Mouse (Mus musculus): Measurements from ENCODE around the gene Uqcr11. TPM values are rescaled to one million over a fixed set of nuclear protein-coding genes. Genes with fewer than 3 reads are reported as not detected.

Gene Uqcr11
- polyA plus RNA-seq, 1 experiment from 2014 or later: 532 TPM

GRCm38 (mm10) chr10:80388731-80389130 lies 17.9 kb downstream of the Uqcr11 start:
- no peak overlapping the region for H3K27ac ChIP-seq (replicated peaks; ENCODE audit: low read depth, low read length)
- ATAC-seq (ENCODE audit: low FRiP score, low TSS enrichment) (no peak), DNase-seq (no peak)
- H3K4me1 ChIP-seq (ENCODE audit: control insufficient read depth, insufficient read depth, low read length): peaks cover 18% of the 10 kb centered on the region
- no peak overlapping the region for H3K4me2 ChIP-seq (ENCODE audit: low read length)
- peaks cover 56% of the 10 kb centered on the region for H3K36me3 ChIP-seq (ENCODE audit: control insufficient read depth, insufficient read depth, low read length)
- no peaks in the 10 kb centered on the region for H3K27me3 ChIP-seq (ENCODE audit: control insufficient read depth, insufficient read depth, low read length)
- H3K9ac ChIP-seq (replicated peaks; ENCODE audit: low read length): no peak overlapping the region
- H3K4me3 ChIP-seq (replicated peaks; ENCODE audit: low read depth, low read length): no peak overlapping the region
- H3K9me3 ChIP-seq (ENCODE audit: control insufficient read depth, low read length): no peaks in the 10 kb centered on the region
- 30% methylated on average over 2 of the region's 2 CpGs for WGBS

DNA sequence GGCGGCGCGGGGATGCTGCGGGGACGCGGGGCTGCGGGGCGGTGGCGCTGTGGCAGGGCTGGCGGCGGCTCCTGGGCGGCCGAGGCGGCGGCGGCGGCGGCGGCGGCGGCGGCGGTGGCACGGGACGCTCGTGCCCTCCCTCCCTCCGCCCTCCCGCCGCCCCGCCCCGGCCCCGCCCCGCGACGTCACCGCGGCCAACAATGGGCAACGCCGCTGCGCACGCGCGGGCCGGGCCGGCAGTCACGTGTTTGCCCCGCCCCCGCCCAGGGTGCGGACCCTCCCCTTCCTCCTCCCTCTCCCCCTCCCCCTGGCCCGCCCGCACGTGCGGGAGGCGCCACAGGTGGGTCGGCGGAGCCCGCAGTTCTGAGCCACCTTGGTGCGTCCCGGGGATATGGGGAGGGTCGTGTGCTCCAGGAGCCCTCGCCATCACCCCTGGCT lies 19.1 kb downstream of the Uqcr11 start, which contains the start of gene Mex3d:
Gene Mex3d, minus strand, starts transcription at position 138 of the 438 bp plus-strand sequence.
- Histone ChIP-seq H3K27ac (replicated peaks; ENCODE audit: low read depth, low read length) (peak within 1 kb of the TSS; percentile 99), H3K4me3 (replicated peaks; ENCODE audit: low read depth, low read length) (peak within 1 kb of the TSS; percentile 82), H3K4me2 (ENCODE audit: low read length) (peak within 1 kb of the TSS; percentile 98), H3K27me3 (ENCODE audit: control insufficient read depth, insufficient read depth, low read length) (no peaks in the 10 kb centered on the region), H3K9ac (replicated peaks; ENCODE audit: low read length) (peak within 1 kb of the TSS; percentile 99), H3K9me3 (ENCODE audit: control insufficient read depth, low read length) (no peaks in the 10 kb centered on the region), H3K4me1 (ENCODE audit: control insufficient read depth, insufficient read depth, low read length) (peaks cover 30% of the 10 kb centered on the region), H3K36me3 (ENCODE audit: control insufficient read depth, insufficient read depth, low read length) (peaks cover 56% of the 10 kb centered on the region)
- under 1% methylated on average over 22 of the region's 61 CpGs for WGBS
- ATAC-seq (ENCODE audit: low FRiP score, low TSS enrichment) (peak; percentile 59), DNase-seq (peak; percentile 97)

GRCm38 (mm10) chr10:80386735-80387471 lies 19.7 kb downstream of the Uqcr11 start:
- ATAC-seq (ENCODE audit: low FRiP score, low TSS enrichment) (peak; percentile 2; the same call in 1 of the 2 replicates), DNase-seq (peak; percentile 62)
- Histone ChIP-seq H3K36me3 (ENCODE audit: control insufficient read depth, insufficient read depth, low read length) (peaks cover 56% of the 10 kb centered on the region), H3K4me2 (ENCODE audit: low read length) (peak overlapping the region; percentile 98), H3K9me3 (ENCODE audit: control insufficient read depth, low read length) (no peaks in the 10 kb centered on the region), H3K4me1 (ENCODE audit: control insufficient read depth, insufficient read depth, low read length) (peaks cover 31% of the 10 kb centered on the region), H3K27me3 (ENCODE audit: control insufficient read depth, insufficient read depth, low read length) (no peaks in the 10 kb centered on the region), H3K4me3 (replicated peaks; ENCODE audit: low read depth, low read length) (peak overlapping the region; percentile 82), H3K9ac (replicated peaks; ENCODE audit: low read length) (peak overlapping the region; percentile 99), H3K27ac (replicated peaks; ENCODE audit: low read depth, low read length) (peak overlapping the region; percentile 99)
- WGBS: under 1% methylated on average over 88 of the region's 94 CpGs

- Histone ChIP-seq H3K36me3 (ENCODE audit: control insufficient read depth, insufficient read depth, low read length) (peaks cover 56% of the 10 kb centered on the region), H3K9ac (replicated peaks; ENCODE audit: low read length) (peak overlapping the region; percentile 99), H3K27ac (replicated peaks; ENCODE audit: low read depth, low read length) (peak overlapping the region; percentile 99), H3K9me3 (ENCODE audit: control insufficient read depth, low read length) (no peaks in the 10 kb centered on the region), H3K27me3 (ENCODE audit: control insufficient read depth, insufficient read depth, low read length) (no peaks in the 10 kb centered on the region), H3K4me1 (ENCODE audit: control insufficient read depth, insufficient read depth, low read length) (peaks cover 31% of the 10 kb centered on the region), H3K4me3 (replicated peaks; ENCODE audit: low read depth, low read length) (peak overlapping the region; percentile 82), H3K4me2 (ENCODE audit: low read length) (peak overlapping the region; percentile 98)
- DNase-seq (peak; percentile 88), ATAC-seq (ENCODE audit: low FRiP score, low TSS enrichment) (peak; percentile 59)
- WGBS: 1% methylated on average over 34 of the region's 34 CpGs
Measured at GRCm38 (mm10) chr10:80385811-80386734, 20.6 kb downstream of the Uqcr11 start.

DNA sequence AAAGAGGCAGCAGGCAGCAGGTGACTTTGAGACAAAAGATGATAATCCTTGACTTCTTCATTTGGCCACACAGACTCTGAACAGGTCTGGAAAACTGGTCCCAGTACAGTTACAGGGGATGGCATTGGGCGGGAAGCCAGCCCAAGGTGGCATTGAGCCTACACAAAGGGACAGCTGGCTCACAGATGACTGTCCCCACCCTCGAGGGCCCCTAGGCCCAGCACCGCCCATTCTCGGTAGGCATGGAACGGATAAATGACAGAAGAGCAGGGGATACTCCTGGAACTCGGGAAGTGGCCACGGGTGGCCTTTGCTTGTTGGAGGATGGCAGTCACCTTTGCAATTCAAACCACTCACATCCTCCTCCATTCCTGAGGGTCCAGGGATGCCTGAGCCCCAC lies 21.3 kb downstream of the Uqcr11 start:
- Histone ChIP-seq H3K4me2 (ENCODE audit: low read length) (peak overlapping the region; percentile 98), H3K27me3 (ENCODE audit: control insufficient read depth, insufficient read depth, low read length) (no peaks in the 10 kb centered on the region), H3K27ac (replicated peaks; ENCODE audit: low read depth, low read length) (peak overlapping the region; percentile 99), H3K9ac (replicated peaks; ENCODE audit: low read length) (peak overlapping the region; percentile 99), H3K36me3 (ENCODE audit: control insufficient read depth, insufficient read depth, low read length) (peaks cover 54% of the 10 kb centered on the region), H3K4me1 (ENCODE audit: control insufficient read depth, insufficient read depth, low read length) (peaks cover 31% of the 10 kb centered on the region), H3K9me3 (ENCODE audit: control insufficient read depth, low read length) (no peaks in the 10 kb centered on the region), H3K4me3 (replicated peaks; ENCODE audit: low read depth, low read length) (peak overlapping the region; percentile 82)
- WGBS: 5% methylated on average over 7 of the region's 7 CpGs
- ATAC-seq (ENCODE audit: low FRiP score, low TSS enrichment) (peak; percentile 9; the same call in 1 of the 2 replicates), DNase-seq (peak; percentile 61)

DNA sequence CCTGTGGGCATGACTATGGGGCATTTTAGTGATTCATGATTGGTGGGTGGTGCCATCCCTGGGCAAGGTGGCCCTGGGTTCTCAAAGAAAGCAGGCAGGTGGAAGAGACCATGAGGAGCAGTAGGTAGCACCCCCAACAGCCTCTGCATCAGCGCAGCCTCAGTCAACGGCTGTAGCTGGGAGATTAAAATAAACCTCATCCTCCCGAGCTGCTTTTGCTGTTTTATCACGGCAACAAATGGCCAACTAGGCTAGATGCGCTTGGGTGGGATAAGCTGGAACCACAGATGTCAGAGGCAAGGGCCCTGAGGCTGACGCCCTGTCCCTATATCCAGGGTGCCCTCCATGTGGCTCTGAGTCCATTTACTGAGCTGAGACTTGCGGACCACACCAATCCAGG lies 21.9 kb downstream of the Uqcr11 start:
- Histone ChIP-seq H3K36me3 (ENCODE audit: control insufficient read depth, insufficient read depth, low read length) (peaks cover 55% of the 10 kb centered on the region), H3K4me1 (ENCODE audit: control insufficient read depth, insufficient read depth, low read length) (peaks cover 31% of the 10 kb centered on the region)

DNA sequence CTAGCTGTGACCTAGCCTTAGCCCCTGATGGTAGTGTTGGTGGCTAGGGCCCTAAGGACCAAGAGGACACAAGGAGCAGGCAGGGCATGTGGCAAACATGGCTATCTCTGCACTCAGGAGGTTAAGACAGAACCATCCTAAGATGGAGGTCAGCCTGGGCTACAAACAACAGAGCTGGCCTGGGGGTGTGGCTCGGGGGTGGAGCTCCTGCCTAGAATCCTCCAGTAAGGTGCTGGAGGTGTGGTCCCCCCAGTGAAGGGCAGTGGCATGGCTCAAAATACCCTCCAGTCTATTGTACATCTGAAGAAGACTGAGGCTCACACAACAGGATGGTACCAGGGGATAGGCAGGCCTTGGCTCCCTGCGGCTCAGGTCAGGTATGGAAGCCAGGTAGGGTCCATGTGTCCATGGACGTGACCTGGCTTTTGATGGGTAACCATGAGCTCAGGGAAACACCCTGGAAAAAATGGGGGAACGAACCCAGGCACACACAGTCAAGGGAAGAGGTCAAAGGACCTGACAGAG lies 22.5 kb downstream of the Uqcr11 start:
- Histone ChIP-seq H3K27ac (replicated peaks; ENCODE audit: low read depth, low read length) (peak overlapping the region; percentile 99; the same call in 1 of the 2 replicates), H3K4me3 (replicated peaks; ENCODE audit: low read depth, low read length) (peak overlapping the region; percentile 82), H3K36me3 (ENCODE audit: control insufficient read depth, insufficient read depth, low read length) (peaks cover 59% of the 10 kb centered on the region), H3K9ac (replicated peaks; ENCODE audit: low read length) (peak overlapping the region; percentile 99), H3K27me3 (ENCODE audit: control insufficient read depth, insufficient read depth, low read length) (no peaks in the 10 kb centered on the region), H3K4me2 (ENCODE audit: low read length) (peak overlapping the region; percentile 98), H3K4me1 (ENCODE audit: control insufficient read depth, insufficient read depth, low read length) (peaks cover 31% of the 10 kb centered on the region), H3K9me3 (ENCODE audit: control insufficient read depth, low read length) (no peaks in the 10 kb centered on the region)
- no peak for DNase-seq
- ATAC-seq (ENCODE audit: low FRiP score, low TSS enrichment): no peak
- WGBS: 86% methylated on average over 4 of the region's 4 CpGs

More for the DNA sequence above, 21.9 kb downstream of the Uqcr11 start:
- Histone ChIP-seq H3K27ac (replicated peaks; ENCODE audit: low read depth, low read length) (peak overlapping the region; percentile 99), H3K4me3 (replicated peaks; ENCODE audit: low read depth, low read length) (peak overlapping the region; percentile 82), H3K4me2 (ENCODE audit: low read length) (peak overlapping the region; percentile 98), H3K9me3 (ENCODE audit: control insufficient read depth, low read length) (no peaks in the 10 kb centered on the region), H3K9ac (replicated peaks; ENCODE audit: low read length) (peak overlapping the region; percentile 99), H3K27me3 (ENCODE audit: control insufficient read depth, insufficient read depth, low read length) (no peaks in the 10 kb centered on the region)
- no peak for ATAC-seq (ENCODE audit: low FRiP score, low TSS enrichment)
- DNase-seq: no peak
- 54% methylated on average over 7 of the region's 7 CpGs for WGBS

DNA sequence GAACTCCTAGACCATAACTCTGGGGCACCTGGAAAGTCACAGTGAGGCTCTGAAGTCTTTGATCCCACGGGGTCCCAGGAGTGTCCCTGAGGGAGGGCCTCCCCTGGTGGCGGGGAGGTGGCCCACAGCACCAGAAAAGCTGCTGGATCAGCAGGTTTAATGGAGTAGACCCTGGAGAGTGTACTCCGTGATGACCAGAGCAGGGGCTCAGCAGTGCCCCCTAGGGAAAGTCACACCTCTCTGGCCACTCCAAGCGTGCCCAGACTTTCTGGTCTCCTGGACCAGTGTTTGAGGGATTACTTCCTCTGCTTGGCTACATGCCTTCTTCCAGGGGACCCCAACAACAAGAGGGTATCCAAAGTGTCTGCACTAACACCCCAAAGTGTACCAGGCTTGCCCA lies 23.2 kb downstream of the Uqcr11 start:
- H3K36me3 ChIP-seq (ENCODE audit: control insufficient read depth, insufficient read depth, low read length): peaks cover 61% of the 10 kb centered on the region
- WGBS: 45% methylated on average over 4 of the region's 4 CpGs
- H3K27me3 ChIP-seq (ENCODE audit: control insufficient read depth, insufficient read depth, low read length): no peaks in the 10 kb centered on the region
- peak overlapping the region; percentile 82 for H3K4me3 ChIP-seq (replicated peaks; ENCODE audit: low read depth, low read length)
- peak overlapping the region; percentile 98 for H3K4me2 ChIP-seq (ENCODE audit: low read length)
- ATAC-seq (ENCODE audit: low FRiP score, low TSS enrichment): no peak
- peaks cover 31% of the 10 kb centered on the region for H3K4me1 ChIP-seq (ENCODE audit: control insufficient read depth, insufficient read depth, low read length)
- DNase-seq: no peak
- no peak overlapping the region for H3K27ac ChIP-seq (replicated peaks; ENCODE audit: low read depth, low read length)
- no peaks in the 10 kb centered on the region for H3K9me3 ChIP-seq (ENCODE audit: control insufficient read depth, low read length)
- H3K9ac ChIP-seq (replicated peaks; ENCODE audit: low read length): peak overlapping the region; percentile 99
